Comparison of ENCODE assay signal across 8 mouse cellular contexts in the genomic region with DNA sequence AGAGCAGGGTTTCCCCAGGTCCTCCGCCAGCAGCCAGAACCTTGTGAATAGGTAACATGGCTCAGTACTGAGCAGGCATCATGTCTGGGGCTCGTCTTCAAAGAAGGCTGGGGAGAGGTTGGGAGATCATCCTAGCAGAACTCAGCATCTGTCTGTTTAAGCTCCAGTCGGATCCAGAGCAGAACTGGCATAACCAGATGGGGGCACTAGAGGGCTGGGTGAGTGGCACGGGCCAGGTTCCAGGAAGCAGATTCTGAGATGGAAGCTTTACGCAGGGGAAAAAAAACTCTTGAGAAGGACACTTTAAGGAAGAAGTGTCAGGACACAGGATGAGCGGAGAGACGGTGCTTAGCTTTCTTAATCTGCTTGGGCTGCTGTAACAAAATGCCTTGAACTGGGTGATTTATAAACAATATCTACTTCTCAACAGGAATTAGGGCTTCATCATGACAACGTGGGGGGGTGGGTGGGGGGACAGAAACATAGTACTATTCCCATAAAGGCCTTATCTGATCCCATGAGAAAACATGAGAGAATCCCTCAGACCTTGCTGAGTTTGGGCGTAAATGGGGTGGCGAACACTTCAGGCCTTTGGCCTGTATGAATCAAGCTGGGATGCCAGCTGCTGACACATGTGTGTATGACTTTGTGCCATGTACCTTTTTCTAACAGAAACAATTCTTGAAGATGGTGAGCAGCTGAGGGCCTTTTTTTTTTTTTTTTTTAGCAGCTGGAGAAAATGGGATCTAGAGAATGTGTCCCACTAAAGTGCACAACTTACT.
DNase-seq lines count a peak whose midpoint lies in the region; ATAC-seq and TF ChIP-seq lines count a peak whose summit lies in the region.

No protein-coding gene starts in this region.

- no peak overlapping the region for H3K9ac ChIP-seq in midbrain, embryonic 15.5 days

- intact Hi-C loops in gastrocnemius, adult 2 months (cut with DNase I): loop anchor here (2.0 kb wide), 1 partner anchor 505 kb away; no protein-coding TSS in a partner anchor
- intact Hi-C loops in left cerebral cortex, adult 2 months (cut with DNase I): loop anchor here (5.0 kb wide), 1 partner anchor 505 kb away; no protein-coding TSS in a partner anchor

- CTCF ChIA-PET in Patski (lab: Charles Lee): interaction anchor here (1.0 to 1.1 kb wide), 2 partner anchors 11 to 18 kb away, joined by 3 read pairs; no protein-coding TSS in a partner anchor

- peaks cover 23% of the 10 kb centered on the region for H3K4me1 ChIP-seq in midbrain, embryonic 10.5 days
- peaks cover 7% of the 10 kb centered on the region for H3K4me1 ChIP-seq in midbrain, embryonic 15.5 days

- H3K27ac ChIP-seq in midbrain, embryonic 10.5 days (replicated peaks): no peak overlapping the region
- H3K27ac ChIP-seq in midbrain, embryonic 15.5 days: no peak overlapping the region
- no peak overlapping the region for H3K27ac ChIP-seq in gastrocnemius, adult 2 months
- no peak overlapping the region for H3K27ac ChIP-seq in left cerebral cortex, adult 2 months

- POLR2A ChIA-PET in Patski (lab: Charles Lee): interaction anchor here (0.6 kb wide), 2 partner anchors 15 to 582 kb away, joined by 3 read pairs; no protein-coding TSS in a partner anchor

- H3K36me3 ChIP-seq in midbrain, embryonic 10.5 days: no peaks in the 10 kb centered on the region
- no peaks in the 10 kb centered on the region for H3K36me3 ChIP-seq in midbrain, embryonic 15.5 days (replicated peaks)

- 59% methylated on average over 10 of the region's 10 CpGs for WGBS in midbrain, embryonic 10.5 days
- 61% methylated on average over 10 of the region's 10 CpGs for whole genome bisulfite sequencing in midbrain, embryonic 15.5 days

- no peak for ATAC-seq in midbrain, embryonic 15.5 days (replicated peaks)
- ATAC-seq in Patski: no peak
- no peak; the same call in 1 of the 2 replicates for ATAC-seq in granulocyte monocyte progenitor cell, adult 5-6 weeks (replicated peaks; ENCODE audit: poor library complexity, severe bottlenecking)

- no peaks in the 10 kb centered on the region for H3K27me3 ChIP-seq in midbrain, embryonic 10.5 days (ENCODE audit: low read depth, poor library complexity, severe bottlenecking)
- H3K27me3 ChIP-seq in midbrain, embryonic 15.5 days (replicated peaks): no peaks in the 10 kb centered on the region
- no peaks in the 10 kb centered on the region for H3K27me3 ChIP-seq in Patski

- in situ Hi-C loops in Patski (cut with MboI; ENCODE audit: low pct_unique_long_range_greater_than_20kb): no loop called here

- no peaks in the 10 kb centered on the region for H3K9me3 ChIP-seq in midbrain, embryonic 10.5 days (replicated peaks)
- no peaks in the 10 kb centered on the region for H3K9me3 ChIP-seq in midbrain, embryonic 15.5 days

- peak; percentile 62 for TF ChIP-seq CTCF in Patski (IDR thresholded peaks at IDR 0.05)
- peak; percentile 63 for TF ChIP-seq CTCF in gastrocnemius, adult 2 months (IDR thresholded peaks at IDR 0.05)
- TF ChIP-seq CTCF in left cerebral cortex, adult 2 months (IDR thresholded peaks at IDR 0.05): peak; percentile 52

- DNase-seq in midbrain, embryonic 10.5 days (ENCODE audit: low spot score): peak; percentile 52
- no peak for DNase-seq in Patski (ENCODE audit: low read depth, low spot score)
- peak; percentile 47 for DNase-seq in cerebellum, adult 11 months
- peak; percentile 66 for DNase-seq in gastrocnemius, adult 2 months
- peak; percentile 55 to 59 for DNase-seq in left cerebral cortex, adult 2 months (ENCODE audit: extremely low spot score in 1 of 2, low spot score in 2 of 2)
- peak; percentile 68 for DNase-seq in retina, postnatal 1 day

- H3K4me3 ChIP-seq in midbrain, embryonic 10.5 days: no peak overlapping the region
- H3K4me3 ChIP-seq in midbrain, embryonic 15.5 days: no peak overlapping the region
- no peak overlapping the region for H3K4me3 ChIP-seq in gastrocnemius, adult 2 months
- H3K4me3 ChIP-seq in left cerebral cortex, adult 2 months: no peak overlapping the region

- no peak overlapping the region for H3K4me2 ChIP-seq in midbrain, embryonic 15.5 days
